Mouse (Mus musculus) left cerebral cortex, adult 11 months (tissue): ENCODE data around the gene Lrp6.

Source experiments
- DNase-seq: peaks from one replicate; pipeline ENCODE4 v3.0.0; 2022; ENCODE audit warnings: low spot score

Lrp6 gene

GRCm38 (mm10) chr6:134567986-134568556, 1.3 kb upstream of the Lrp6 start:
- no peak for DNase-seq

GRCm38 (mm10) chr6:134566248-134566817, 432 bp downstream of the Lrp6 start:
- no peak for DNase-seq

- no peak for DNase-seq
Observed at GRCm38 (mm10) chr6:134565606-134566247, 1.0 kb downstream of the Lrp6 start.

GRCm38 (mm10) chr6:134564539-134564938, 2.2 kb downstream of the Lrp6 start:
- DNase-seq, result no peak

- no peak for DNase-seq
Observed at GRCm38 (mm10) chr6:134559635-134560034, 7.1 kb downstream of the Lrp6 start.

- no peak for DNase-seq
Observed at GRCm38 (mm10) chr6:134558546-134559129, 8.1 kb downstream of the Lrp6 start.

GRCm38 (mm10) chr6:134557043-134557442, 9.7 kb downstream of the Lrp6 start:
- DNase-seq, result no peak

GRCm38 (mm10) chr6:134556185-134556950, 10.4 kb downstream of the Lrp6 start:
- no peak for DNase-seq

- no peak for DNase-seq
Observed at GRCm38 (mm10) chr6:134555178-134555577, 11.6 kb downstream of the Lrp6 start.

GRCm38 (mm10) chr6:134554230-134554629, 12.5 kb downstream of the Lrp6 start:
- DNase-seq, result no peak

- DNase-seq, result no peak
Observed at GRCm38 (mm10) chr6:134551007-134551406, 15.8 kb downstream of the Lrp6 start.

GRCm38 (mm10) chr6:134550396-134550795, 16.4 kb downstream of the Lrp6 start:
- DNase-seq, result no peak

GRCm38 (mm10) chr6:134544843-134545242, 21.9 kb downstream of the Lrp6 start:
- DNase-seq, result no peak

GRCm38 (mm10) chr6:134544093-134544492, 22.7 kb downstream of the Lrp6 start:
- DNase-seq, result no peak

GRCm38 (mm10) chr6:134543607-134544006, 23.2 kb downstream of the Lrp6 start:
- DNase-seq, result no peak

GRCm38 (mm10) chr6:134542374-134542773, 24.4 kb downstream of the Lrp6 start:
- no peak for DNase-seq

GRCm38 (mm10) chr6:134540161-134540560, 26.6 kb downstream of the Lrp6 start:
- no peak for DNase-seq

GRCm38 (mm10) chr6:134539459-134539858, 27.3 kb downstream of the Lrp6 start:
- DNase-seq, result no peak

GRCm38 (mm10) chr6:134538805-134539204, 28.0 kb downstream of the Lrp6 start:
- no peak for DNase-seq

GRCm38 (mm10) chr6:134537461-134538117, 29.2 kb downstream of the Lrp6 start:
- no peak for DNase-seq

- no peak for DNase-seq
Observed at GRCm38 (mm10) chr6:134535169-134535568, 31.6 kb downstream of the Lrp6 start.

GRCm38 (mm10) chr6:134533021-134533420, 33.7 kb downstream of the Lrp6 start:
- no peak for DNase-seq
